Mouse (Mus musculus) lung, embryonic 14.5 days (tissue): ENCODE results near the gene Fhit. TPM values are rescaled to one million over a fixed set of nuclear protein-coding genes. Genes with fewer than 3 reads are reported as not detected.

Source experiments
- ATAC-seq: fragments of 200-750 bp; cut with Nextera tagmentation; 2 replicates; pipeline ENCODE4 v1.8.0; 2017; ENCODE audit warnings: mild to moderate bottlenecking, moderate TSS enrichment, moderate library complexity; ENCODE audit not compliant: insufficient read depth
- DNase-seq: peaks from one replicate; pipeline ENCODE4 v3.0.0-alpha.2; 2015
- H3K27ac ChIP-seq: fragments of 300-500 bp; sonication (generic); 2 replicates; pipeline ENCODE4 v1.5.1; 2014; ENCODE audit warnings: low read depth, mild to moderate bottlenecking, moderate library complexity
- H3K27me3 ChIP-seq: fragments of 300-500 bp; sonication (generic); 2 replicates; pipeline ENCODE4 v1.6.1; 2014; ENCODE audit warnings: low read length, control low read depth; ENCODE audit not compliant: insufficient read depth
- H3K36me3 ChIP-seq: fragments of 300-500 bp; sonication (generic); 2 replicates; pipeline ENCODE4 v1.6.1; 2014; ENCODE audit warnings: control low read depth; ENCODE audit not compliant: insufficient read depth
- H3K4me1 ChIP-seq: fragments of 300-500 bp; sonication (generic); 2 replicates; pipeline ENCODE4 v1.6.1; 2014; ENCODE audit warnings: antibody characterized with exemption, control low read depth; ENCODE audit not compliant: insufficient read depth
- H3K4me2 ChIP-seq: fragments of 300-500 bp; sonication (generic); 2 replicates; pipeline ENCODE4 v1.6.1; 2014; ENCODE audit warnings: mild to moderate bottlenecking
- H3K4me3 ChIP-seq: fragments of 300-500 bp; sonication (generic); 2 replicates; pipeline ENCODE4 v1.5.1; 2014; ENCODE audit warnings: low read depth, low read length
- H3K9ac ChIP-seq: fragments of 300-500 bp; sonication (generic); 2 replicates; pipeline ENCODE4 v1.6.1; 2014
- H3K9me3 ChIP-seq: fragments of 300-500 bp; sonication (generic); 2 replicates; pipeline ENCODE4 v1.6.1; 2016; ENCODE audit warnings: low read depth, low read length, control low read depth
- CTCF ChIP-seq: IDR thresholded peaks from 2 replicates; pipeline ENCODE4 v1.5.1; 2016; ENCODE audit warnings: antibody characterized with exemption, low read depth
- WGBS: fragments of 180-500 bp; shearing (Covaris S2); extraction: QIAGEN DNeasy Blood & Tissue Kit; methylation state at CpG from one replicate; pipeline ENCODE4 v1.1.7; 2014; 5-methylcytosine and 5-hydroxymethylcytosine counted together
- polyA plus RNA-seq: library from polyadenylated mRNA; unstranded; fragments of >200 nt; fragmentation: Nextera tagmentation; extraction: Ambion mirVana; gene quantifications from 2 replicates; pipeline ENCODE4 v1.2.1, GENCODE M21; 2014

The Fhit gene
- polyA plus RNA-seq, 1 experiment from 2014 or later: 5.3 TPM

DNA sequence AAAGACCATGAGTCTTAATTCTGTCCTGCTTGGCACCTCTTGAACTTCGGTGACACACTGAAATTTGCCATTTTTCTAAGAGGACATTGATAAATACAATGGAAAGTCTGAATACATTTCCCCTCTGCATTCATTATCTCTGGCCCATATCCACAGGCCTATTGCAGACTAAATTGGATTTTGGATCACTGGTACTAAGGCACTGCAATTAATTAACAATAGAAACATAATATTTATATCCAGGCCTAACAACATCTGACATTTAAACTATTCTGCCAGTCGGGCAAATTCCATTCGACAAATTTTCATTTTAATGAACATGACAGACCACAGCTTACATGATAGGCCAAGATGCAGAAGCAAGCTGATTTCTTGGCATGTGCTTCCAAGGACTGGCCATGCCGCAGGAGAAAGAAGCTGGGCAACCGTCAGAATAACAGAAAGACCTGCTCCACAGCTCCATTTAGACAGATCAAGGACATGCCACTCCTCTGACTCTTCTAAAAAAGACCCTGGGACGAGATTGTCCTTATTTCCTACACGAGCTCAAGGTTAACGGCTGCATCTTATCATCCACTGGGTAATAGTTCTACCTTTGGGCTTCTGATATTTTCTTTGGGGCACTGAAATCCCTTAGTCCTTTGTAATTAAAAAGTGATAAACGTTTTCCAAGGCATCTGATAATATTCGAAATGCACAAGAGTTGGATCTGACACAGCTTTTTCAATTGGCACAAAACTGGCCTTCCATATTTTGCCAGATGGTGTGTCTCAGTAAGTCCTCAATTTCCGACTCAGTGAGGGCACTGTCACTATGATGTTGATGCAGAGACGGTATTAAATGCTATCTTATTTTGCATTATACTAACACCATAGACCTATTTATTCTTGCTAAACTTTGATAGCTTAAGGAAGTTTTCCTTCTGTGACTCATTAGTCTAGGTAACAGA is 27.8 kb downstream of the Fhit start:
- Histone ChIP-seq H3K27me3 (no peaks in the 10 kb centered on the region), H3K4me3 (no peak overlapping the region), H3K36me3 (no peaks in the 10 kb centered on the region), H3K27ac (no peak overlapping the region), H3K9me3 (no peaks in the 10 kb centered on the region), H3K4me2 (no peak overlapping the region), H3K9ac (no peak overlapping the region), H3K4me1 (no peaks in the 10 kb centered on the region)
- 76% methylated on average over 12 of the region's 12 CpGs for WGBS
- TF ChIP-seq CTCF: no peak
- ATAC-seq (no peak), DNase-seq (no peak)

DNA sequence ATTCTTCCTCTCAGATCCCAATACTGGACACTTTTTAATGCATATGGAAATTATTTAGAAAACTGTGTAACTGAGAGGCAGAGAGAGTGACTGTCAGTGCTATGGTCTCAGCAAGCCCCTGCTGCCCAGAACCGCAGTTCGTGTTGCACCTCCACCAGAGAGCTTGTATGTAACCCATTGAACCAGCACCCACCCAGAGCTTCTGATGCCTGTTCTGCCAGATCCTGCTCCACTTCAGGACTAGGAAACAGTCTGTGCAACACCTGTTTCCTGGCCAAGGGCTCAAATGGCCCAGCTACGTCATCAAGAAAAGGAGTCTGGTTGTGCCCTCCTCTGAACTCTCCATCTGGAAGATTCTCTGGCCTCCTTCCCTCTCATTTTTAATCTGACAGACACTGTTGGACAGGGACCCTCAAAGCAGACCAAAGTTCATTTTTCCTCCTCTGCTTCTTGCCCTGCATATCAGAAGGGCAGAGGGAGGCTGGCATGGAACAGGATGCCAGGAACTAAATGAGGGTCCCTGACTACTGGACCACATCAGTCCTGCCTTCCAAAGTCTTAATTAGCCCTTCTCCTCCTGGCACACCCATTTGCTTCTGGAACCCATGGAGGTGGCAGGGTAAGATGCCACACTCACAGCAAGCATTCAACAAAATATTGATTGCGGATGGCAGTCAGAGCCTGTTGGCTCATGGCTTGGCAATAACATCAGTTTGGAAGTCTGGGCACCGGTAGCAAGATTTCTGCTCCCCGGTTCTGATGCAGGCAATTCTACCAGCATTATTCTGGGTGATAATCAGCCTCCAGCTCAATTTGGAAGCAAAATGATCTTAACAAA is 29.0 kb downstream of the Fhit start:
- WGBS: 84% methylated on average over 6 of the region's 6 CpGs
- Histone ChIP-seq H3K9me3 (no peaks in the 10 kb centered on the region), H3K9ac (no peak overlapping the region), H3K27me3 (no peaks in the 10 kb centered on the region), H3K4me2 (no peak overlapping the region), H3K4me1 (no peaks in the 10 kb centered on the region), H3K4me3 (no peak overlapping the region), H3K36me3 (no peaks in the 10 kb centered on the region), H3K27ac (no peak overlapping the region)
- no peak for ATAC-seq
- DNase-seq: no peak
- no peak for TF ChIP-seq CTCF

DNA sequence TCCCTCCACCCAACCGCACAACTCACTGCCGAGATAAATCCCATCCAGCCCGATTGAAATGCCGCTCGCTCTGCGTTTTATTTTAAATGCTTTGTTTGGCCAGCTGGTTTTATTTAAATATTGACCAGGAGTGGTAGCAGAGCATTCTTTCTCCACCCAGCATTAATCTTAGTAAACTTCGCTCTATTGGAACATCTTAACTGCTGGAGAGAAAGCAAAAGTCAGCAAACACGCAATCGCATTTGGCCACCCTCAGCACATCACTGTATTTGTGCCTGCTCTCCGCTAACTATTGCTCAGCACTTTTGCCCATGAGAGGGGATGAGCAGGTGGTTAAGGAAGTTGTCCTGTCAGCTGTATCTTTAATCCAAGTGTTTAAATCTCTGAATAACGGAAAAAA is 36.7 kb downstream of the Fhit start:
- no peak overlapping the region for H3K4me3 ChIP-seq
- ATAC-seq (no peak), DNase-seq (peak; percentile 2)
- no peaks in the 10 kb centered on the region for H3K9me3 ChIP-seq
- no peak overlapping the region for H3K9ac ChIP-seq
- H3K4me2 ChIP-seq: no peak overlapping the region
- H3K4me1 ChIP-seq: no peaks in the 10 kb centered on the region
- no peak for TF ChIP-seq CTCF
- 49% methylated on average over 11 of the region's 11 CpGs for WGBS
- H3K27me3 ChIP-seq: no peaks in the 10 kb centered on the region
- no peaks in the 10 kb centered on the region for H3K36me3 ChIP-seq
- no peak overlapping the region for H3K27ac ChIP-seq

DNA sequence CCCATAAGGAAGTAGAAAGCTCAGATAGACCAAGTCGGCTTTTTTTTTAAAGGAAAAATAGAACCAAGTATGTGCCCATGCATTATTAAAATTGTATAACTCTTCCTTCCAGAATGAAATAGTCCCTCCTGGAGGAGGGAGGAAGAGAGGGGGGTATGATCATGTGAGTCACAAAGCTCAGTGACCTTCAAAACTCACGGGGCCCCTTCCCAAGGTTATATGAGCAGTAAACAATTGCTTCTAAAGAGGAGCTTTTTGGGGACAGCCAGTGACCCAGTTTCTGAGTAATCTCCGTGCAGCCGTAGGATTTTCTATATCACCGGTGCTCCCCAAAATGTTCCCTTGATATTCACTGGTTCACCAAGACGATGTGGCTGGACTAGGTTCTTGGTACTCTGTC is 42.8 kb downstream of the Fhit start:
- DNase-seq: no peak
- TF ChIP-seq CTCF: no peak
- no peak overlapping the region for H3K27ac ChIP-seq

DNA sequence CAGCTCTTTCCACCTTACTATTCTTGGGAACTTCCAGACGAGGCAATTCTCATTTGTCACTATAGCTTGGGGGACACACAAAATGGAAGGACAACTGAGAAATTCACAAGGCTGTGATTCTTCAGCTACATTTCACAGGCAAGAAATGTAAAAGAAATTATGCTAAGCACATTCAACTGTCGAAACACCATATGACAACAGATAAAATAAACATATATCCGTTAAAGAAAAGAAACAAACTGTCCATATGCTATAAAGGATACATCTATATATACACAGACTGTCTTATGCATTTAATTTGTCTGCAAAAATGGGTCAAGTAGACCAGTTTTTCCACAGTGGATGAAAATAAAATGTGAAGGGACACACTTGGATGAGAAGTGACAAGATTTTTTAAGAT is 76.2 kb downstream of the Fhit start:
- Histone ChIP-seq H3K27me3 (no peaks in the 10 kb centered on the region), H3K4me3 (no peak overlapping the region), H3K9me3 (no peaks in the 10 kb centered on the region), H3K4me1 (no peaks in the 10 kb centered on the region), H3K27ac (no peak overlapping the region), H3K9ac (no peak overlapping the region), H3K36me3 (no peaks in the 10 kb centered on the region), H3K4me2 (no peak overlapping the region)
- DNase-seq (no peak), ATAC-seq (no peak)
- no peak for TF ChIP-seq CTCF
- WGBS: 45% methylated on average over 3 of the region's 3 CpGs

More for the DNA sequence above, 42.8 kb downstream of the Fhit start:
- no peak for ATAC-seq
- H3K36me3 ChIP-seq: no peaks in the 10 kb centered on the region
- H3K4me2 ChIP-seq: no peak overlapping the region
- H3K4me1 ChIP-seq: no peaks in the 10 kb centered on the region
- no peak overlapping the region for H3K9ac ChIP-seq
- no peaks in the 10 kb centered on the region for H3K9me3 ChIP-seq
- 83% methylated on average over 6 of the region's 6 CpGs for WGBS
- no peak overlapping the region for H3K4me3 ChIP-seq
- H3K27me3 ChIP-seq: no peaks in the 10 kb centered on the region

DNA sequence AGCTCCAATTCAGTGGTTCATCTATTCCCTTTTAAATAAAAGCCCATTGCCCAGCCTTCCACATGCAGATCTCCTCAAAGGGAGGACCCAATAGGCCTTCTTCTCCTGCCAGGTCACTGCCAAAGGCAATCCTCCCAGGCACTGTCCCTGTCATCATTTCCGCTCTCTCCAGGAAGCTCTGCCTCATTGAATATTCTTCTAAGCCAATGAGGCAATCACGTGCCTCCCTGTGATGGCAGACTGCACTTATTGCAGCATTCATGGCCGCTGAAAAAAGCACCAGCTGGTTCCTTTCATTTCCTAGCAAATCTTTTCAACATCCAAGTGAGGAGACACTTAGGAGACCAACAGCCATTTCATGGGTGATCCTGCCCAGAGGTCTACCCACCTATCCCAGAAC is 77.9 kb downstream of the Fhit start:
- ATAC-seq (no peak), DNase-seq (peak; percentile 4)
- WGBS: 56% methylated on average over 3 of the region's 3 CpGs
- Histone ChIP-seq H3K27me3 (no peaks in the 10 kb centered on the region), H3K36me3 (no peaks in the 10 kb centered on the region), H3K9ac (no peak overlapping the region), H3K4me3 (no peak overlapping the region), H3K9me3 (no peaks in the 10 kb centered on the region), H3K4me1 (no peaks in the 10 kb centered on the region), H3K4me2 (no peak overlapping the region), H3K27ac (no peak overlapping the region)
- no peak for TF ChIP-seq CTCF

DNA sequence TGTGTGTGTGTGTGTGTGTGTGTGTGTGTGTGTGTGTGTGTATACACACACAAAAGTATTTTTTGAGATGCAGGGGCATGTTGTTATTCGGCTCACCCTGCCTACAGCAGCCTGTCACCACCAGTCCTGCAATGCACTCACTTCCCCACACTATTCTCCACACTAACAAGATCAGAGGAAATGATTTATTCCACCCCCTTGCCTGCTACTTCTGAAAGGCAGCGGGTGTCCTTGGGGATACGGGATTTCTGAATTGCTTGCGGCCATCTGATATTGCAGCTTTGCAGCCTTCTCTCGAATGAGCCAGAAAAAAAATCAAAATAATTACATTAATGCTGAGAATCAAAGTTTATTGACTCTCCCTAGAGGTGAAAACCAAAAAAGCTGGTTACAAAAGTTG is 78.4 kb downstream of the Fhit start:
- ATAC-seq (no peak), DNase-seq (no peak)
- H3K4me1 ChIP-seq: no peaks in the 10 kb centered on the region
- no peak for TF ChIP-seq CTCF
- H3K9me3 ChIP-seq: no peaks in the 10 kb centered on the region
- H3K9ac ChIP-seq: no peak overlapping the region
- H3K36me3 ChIP-seq: no peaks in the 10 kb centered on the region
- no peak overlapping the region for H3K27ac ChIP-seq
- no peak overlapping the region for H3K4me2 ChIP-seq
- no peaks in the 10 kb centered on the region for H3K27me3 ChIP-seq
- H3K4me3 ChIP-seq: no peak overlapping the region
- 69% methylated on average over 5 of the region's 5 CpGs for WGBS
